Mouse (Mus musculus) MEL (cell line): ENCODE data around the gene Hnrnph1. TPM values are rescaled to one million over a fixed set of nuclear protein-coding genes. Genes with fewer than 3 reads are reported as not detected.

Experiments used
- DNase-seq: peaks from one replicate; pipeline ENCODE4 v3.0.0; 2011; ENCODE audit warnings: low read depth, low spot score
- H3K27ac ChIP-seq: 2 replicates; pipeline ENCODE4 v1.5.1; 2012; ENCODE audit warnings: low read depth, mild to moderate bottlenecking, control low read depth, low read length, moderate library complexity; ENCODE audit not compliant: control insufficient read depth
- H3K27me3 ChIP-seq, 2 experiments: fragments of 150-350 bp in 1 of 2; sonication (generic) in 1 of 2; 2 replicates each; pipeline ENCODE4 v1.6.1; 2012; ENCODE audit warnings: low read length in 2 of 2, mild to moderate bottlenecking in 2 of 2, improper control_type of control experiment in 1 of 2, moderate library complexity in 1 of 2; ENCODE audit not compliant: insufficient read depth in 2 of 2, control insufficient read depth in 1 of 2
- H3K36me3 ChIP-seq, 2 experiments: 2 replicates each; pipeline ENCODE4 v1.6.1; 2012 to 2014; ENCODE audit warnings: low read length in 2 of 2, improper control_type of control experiment in 1 of 2, inconsistent platforms in 1 of 2, mild to moderate bottlenecking in 1 of 2; ENCODE audit not compliant: insufficient read depth in 2 of 2, control insufficient read depth in 1 of 2
- H3K4me1 ChIP-seq, 2 experiments: fragments of 150-350 bp in 1 of 2; sonication (generic) in 1 of 2; 2 replicates each; pipeline ENCODE4 v1.6.1; 2012; ENCODE audit warnings: low read length in 2 of 2, improper control_type of control experiment in 1 of 2, mild to moderate bottlenecking in 1 of 2; ENCODE audit not compliant: insufficient read depth in 2 of 2, control insufficient read depth in 1 of 2
- H3K4me3 ChIP-seq, 2 experiments: fragments of 150-350 bp in 1 of 2; sonication (generic) in 1 of 2; 2 replicates each; pipeline ENCODE4 v1.5.1; 2012; ENCODE audit warnings: low read depth in 2 of 2, low read length in 2 of 2, mild to moderate bottlenecking in 2 of 2, moderate library complexity in 2 of 2, control low read depth in 1 of 2, improper control_type of control experiment in 1 of 2; ENCODE audit not compliant: control insufficient read depth in 1 of 2, insufficient read depth in 1 of 2
- H3K79me2 ChIP-seq: 2 replicates; pipeline ENCODE4 v1.6.1; 2012; ENCODE audit warnings: mild to moderate bottlenecking, low read length, moderate library complexity; ENCODE audit not compliant: control insufficient read depth, poor library complexity, insufficient read depth
- H3K9ac ChIP-seq: 2 replicates; pipeline ENCODE4 v1.6.1; 2012; ENCODE audit warnings: low read depth, mild to moderate bottlenecking, control low read depth, low read length, moderate library complexity; ENCODE audit not compliant: control insufficient read depth, poor library complexity, severe bottlenecking
- H3K9me3 ChIP-seq: fragments of 150-350 bp; sonication (generic); replicated peaks from 2 replicates; pipeline ENCODE4 v1.6.1; 2012; ENCODE audit warnings: mild to moderate bottlenecking, low read length, improper control_type of control experiment, moderate library complexity; ENCODE audit not compliant: insufficient read depth
- BHLHE40 ChIP-seq: IDR thresholded peaks from 2 replicates; pipeline ENCODE4 v1.6.1; 2012; ENCODE audit warnings: low read depth, mild to moderate bottlenecking, inconsistent platforms, low read length, improper control_type of control experiment, borderline replicate concordance
- CHD1 ChIP-seq: IDR thresholded peaks from 2 replicates; pipeline ENCODE4 v1.6.1; 2012; ENCODE audit warnings: low read depth, mild to moderate bottlenecking, inconsistent platforms, low read length, improper control_type of control experiment
- CHD2 ChIP-seq: IDR thresholded peaks from 2 replicates; pipeline ENCODE4 v1.6.1; 2011; ENCODE audit warnings: low read length, improper control_type of control experiment
- ELF1 ChIP-seq: IDR thresholded peaks from 2 replicates; pipeline ENCODE4 v1.6.1; 2014; ENCODE audit warnings: low read depth, mild to moderate bottlenecking, inconsistent platforms, low read length, improper control_type of control experiment, moderate library complexity
- EP300 ChIP-seq, 2 experiments: IDR thresholded peaks; 2 replicates each; pipeline ENCODE4 v1.6.1; 2011; ENCODE audit warnings: improper control_type of control experiment in 2 of 2, low read length in 2 of 2, low read depth in 1 of 2, mild to moderate bottlenecking in 1 of 2
- GABPA ChIP-seq: IDR thresholded peaks from 2 replicates; pipeline ENCODE4 v1.6.1; 2012; ENCODE audit warnings: low read depth, mild to moderate bottlenecking, inconsistent platforms, low read length, improper control_type of control experiment, moderate library complexity
- KAT2A ChIP-seq: conservative IDR thresholded peaks from 2 replicates; pipeline ENCODE4 v1.6.1; 2012; ENCODE audit warnings: low read depth, low read length, improper control_type of control experiment, inconsistent platforms
- MAFK ChIP-seq: IDR thresholded peaks from 2 replicates; pipeline ENCODE4 v1.6.1; 2011; ENCODE audit warnings: low read depth, mild to moderate bottlenecking, low read length, improper control_type of control experiment, borderline replicate concordance
- MYB ChIP-seq: IDR thresholded peaks from 2 replicates; pipeline ENCODE4 v1.6.1; 2011; ENCODE audit warnings: mild to moderate bottlenecking, low read depth, low read length, improper control_type of control experiment
- MYC ChIP-seq: IDR thresholded peaks from 2 replicates; pipeline ENCODE4 v1.6.1; 2011; ENCODE audit warnings: low read depth, mild to moderate bottlenecking, low read length, improper control_type of control experiment, moderate library complexity
- NRF1 ChIP-seq: IDR thresholded peaks from 2 replicates; pipeline ENCODE4 v1.6.1; 2014; ENCODE audit warnings: low read depth, mild to moderate bottlenecking, inconsistent platforms, low read length, improper control_type of control experiment, moderate library complexity; ENCODE audit not compliant: poor library complexity, insufficient read depth, severe bottlenecking
- POLR2A ChIP-seq, 2 experiments: IDR thresholded peaks; 2 replicates each; pipeline ENCODE4 v1.6.1; 2011 to 2012; ENCODE audit warnings: low read length in 2 of 2, mild to moderate bottlenecking in 2 of 2, control low read depth in 1 of 2, improper control_type of control experiment in 1 of 2, low read depth in 1 of 2, moderate library complexity in 1 of 2; ENCODE audit not compliant: control insufficient read depth in 1 of 2, insufficient read depth in 1 of 2, poor library complexity in 1 of 2
- POLR2AphosphoS2 ChIP-seq: IDR thresholded peaks from 2 replicates; pipeline ENCODE4 v1.6.1; 2011; ENCODE audit warnings: low read length, improper control_type of control experiment
- RCOR1 ChIP-seq: IDR thresholded peaks from 2 replicates; pipeline ENCODE4 v1.6.1; 2012; ENCODE audit warnings: low read depth, mild to moderate bottlenecking, inconsistent platforms, low read length, improper control_type of control experiment
- SMC3 ChIP-seq: IDR thresholded peaks from 2 replicates; pipeline ENCODE4 v1.6.1; 2011; ENCODE audit warnings: low read depth, low read length, improper control_type of control experiment
- TBP ChIP-seq: IDR thresholded peaks from 2 replicates; pipeline ENCODE4 v1.8.0; 2011; ENCODE audit warnings: low read depth, low read length, improper control_type of control experiment
- USF1 ChIP-seq: IDR thresholded peaks from 2 replicates; pipeline ENCODE4 v1.6.1; 2014; ENCODE audit warnings: low read depth, mild to moderate bottlenecking, inconsistent platforms, low read length, improper control_type of control experiment, moderate library complexity
- ZC3H11A ChIP-seq: IDR thresholded peaks from 2 replicates; pipeline ENCODE4 v1.6.1; 2012; ENCODE audit warnings: low read depth, mild to moderate bottlenecking, inconsistent platforms, low read length, improper control_type of control experiment
- ZMIZ1 ChIP-seq: IDR thresholded peaks from 2 replicates; pipeline ENCODE4 v1.6.1; 2012; ENCODE audit warnings: low read depth, mild to moderate bottlenecking, inconsistent platforms, low read length, improper control_type of control experiment, moderate library complexity
- polyA plus RNA-seq, 2 experiments: library from polyadenylated mRNA; stranded (reverse) in 1 of 2; unstranded in 1 of 2; fragments of >175 nt in 1 of 2; fragments of >200 nt in 1 of 2; gene quantifications; 2 replicates each; pipeline versions ENCODE4 v1.2.1 to v1.2.4; 2012; ENCODE audit warnings: low replicate concordance in 2 of 2, low read depth in 1 of 2; ENCODE audit not compliant: insufficient read length in 2 of 2, insufficient read depth in 1 of 2, missing spikeins in 1 of 2
- total RNA-seq: library from RNA; depleted of rRNA; stranded (reverse); fragments of 300-350 nt; gene quantifications from 2 replicates; pipeline ENCODE4 v1.2.3, GENCODE M21; 2012

Hnrnph1 gene
- total and polyA plus RNA-seq, 3 experiments: 227 to 552 (median 425) TPM

DNA sequence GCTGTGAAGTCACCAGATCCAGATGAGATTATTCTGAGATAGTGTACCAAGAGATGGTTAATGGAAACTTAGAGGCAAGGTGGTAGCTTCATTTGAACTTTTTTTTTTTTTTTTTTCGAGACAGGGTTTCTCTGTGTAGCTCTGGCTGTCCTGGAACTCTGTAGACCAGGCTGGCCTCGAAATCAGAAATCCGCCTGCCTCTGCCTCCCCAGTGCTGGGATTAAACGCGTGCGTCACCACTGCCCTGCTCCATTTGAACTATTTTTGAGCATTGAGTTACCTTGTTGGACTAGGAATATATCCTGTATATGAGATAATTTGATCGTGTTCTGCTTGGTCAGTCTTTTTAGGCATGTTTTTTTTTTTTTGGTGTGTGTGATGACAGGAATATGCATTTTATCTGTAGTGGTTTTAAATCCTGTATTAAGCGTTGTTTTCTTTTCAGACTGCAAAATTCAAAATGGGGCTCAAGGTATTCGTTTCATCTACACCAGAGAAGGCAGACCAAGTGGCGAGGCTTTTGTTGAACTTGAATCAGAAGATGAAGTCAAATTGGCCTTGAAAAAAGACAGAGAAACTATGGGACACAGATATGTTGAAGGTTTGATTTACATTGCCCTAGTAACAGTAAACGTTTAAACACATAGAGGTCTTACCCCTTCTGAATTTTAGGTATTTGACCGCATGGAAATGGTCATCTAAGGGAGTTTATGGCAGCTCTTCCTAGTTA is 2.4 kb downstream of the Hnrnph1 start:
- TF ChIP-seq EP300 (IDR thresholded peaks at IDR 0.05; ENCODE audit: low read depth in 1 of 2, low read length in 2 of 2) (no peak), BHLHE40 (no peak), MAFK (no peak), ELF1 (no peak), POLR2A (IDR thresholded peaks at IDR 0.05; ENCODE audit: control insufficient read depth in 1 of 2, insufficient read depth in 1 of 2, low read depth in 1 of 2, low read length in 2 of 2, poor library complexity in 1 of 2) (no peak; a peak in 1 of 4 replicates), ZMIZ1 (no peak), ZC3H11A (no peak), KAT2A (no peak), POLR2AphosphoS2 (no peak), MYC (no peak), SMC3 (no peak), MYB (no peak)
- H3K27ac ChIP-seq: no peak overlapping the region
- peaks cover 42 to 56% of the 10 kb centered on the region in 2 experiments for H3K36me3 ChIP-seq

DNA sequence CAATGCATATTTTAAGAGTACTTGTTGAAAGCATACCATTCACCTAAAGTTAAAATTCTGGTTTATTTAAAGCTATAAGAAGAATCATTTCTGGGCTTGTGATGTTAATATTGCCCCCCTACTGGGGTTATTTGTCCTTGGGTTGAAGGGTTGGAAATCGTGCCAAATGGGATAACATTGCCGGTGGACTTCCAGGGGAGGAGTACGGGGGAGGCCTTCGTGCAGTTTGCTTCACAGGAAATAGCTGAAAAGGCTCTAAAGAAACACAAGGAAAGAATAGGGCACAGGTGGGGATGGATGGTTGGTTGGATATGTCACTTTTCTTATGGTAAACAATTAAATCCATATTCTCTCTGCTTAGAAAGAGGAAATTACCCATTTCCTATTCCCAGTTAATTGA is 4.5 kb downstream of the Hnrnph1 start:
- Histone ChIP-seq H3K79me2 (peaks cover 33% of the 10 kb centered on the region), H3K36me3 (peaks cover 42 to 70% of the 10 kb centered on the region in 2 experiments), H3K4me1 (peaks cover 0 to 7% of the 10 kb centered on the region in 2 experiments; a peak in 3 of 4 replicates), H3K9ac (0 out of 2 replicates have a peak overlapping the region, but pooled peaks have one; percentile 3), H3K27ac (no peak overlapping the region), H3K4me3 (no peak overlapping the region; a peak in 1 of 4 replicates), H3K27me3 (no peaks in the 10 kb centered on the region), H3K9me3 (no peaks in the 10 kb centered on the region)
- TF ChIP-seq CHD1 (0 out of 2 replicates have a peak, but pooled peaks have one; percentile 9), MYB (no peak), POLR2AphosphoS2 (peak; percentile 4; the same call in 1 of the 2 replicates)
- DNase-seq: no peak

More for the DNA sequence above, 2.4 kb downstream of the Hnrnph1 start:
- peaks cover 0 to 15% of the 10 kb centered on the region in 2 experiments; a peak in 3 of 4 replicates for H3K4me1 ChIP-seq
- no peaks in the 10 kb centered on the region for H3K27me3 ChIP-seq
- H3K4me3 ChIP-seq: peak overlapping the region; percentile 62 to 93
- peaks cover 31% of the 10 kb centered on the region for H3K79me2 ChIP-seq
- H3K9me3 ChIP-seq: no peaks in the 10 kb centered on the region
- peak; percentile 34 for DNase-seq
- peak overlapping the region; percentile 98 for H3K9ac ChIP-seq

DNA sequence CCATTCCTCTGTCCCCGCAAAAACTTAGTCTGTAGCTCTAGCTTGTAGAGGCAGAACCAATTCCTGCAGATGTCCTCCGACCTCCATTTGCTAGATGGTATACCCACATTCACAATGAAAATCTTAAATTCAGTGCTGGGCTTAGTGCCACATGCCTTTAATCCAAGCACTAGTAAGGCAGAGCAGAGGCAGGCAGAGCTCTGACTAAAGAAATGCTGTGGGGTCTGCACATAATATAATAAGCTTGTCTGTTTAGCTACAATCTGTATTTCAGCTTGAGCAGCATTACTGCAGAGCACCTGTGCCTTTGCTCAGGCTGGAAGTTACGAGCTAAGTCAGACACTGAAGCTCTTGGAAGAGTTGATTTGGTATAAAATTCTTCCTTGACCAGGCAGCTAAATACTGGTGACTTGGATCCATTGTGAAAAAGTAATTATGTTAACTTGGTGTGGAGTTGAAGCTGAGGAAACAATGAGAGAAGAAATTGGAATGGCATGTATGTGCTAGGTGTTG is 10.4 kb downstream of the Hnrnph1 start:
- Histone ChIP-seq H3K9ac (no peak overlapping the region), H3K9me3 (no peaks in the 10 kb centered on the region), H3K4me1 (no peaks in the 10 kb centered on the region; a peak in 1 of 4 replicates), H3K79me2 (peaks cover 1% of the 10 kb centered on the region; the same call in 1 of the 2 replicates), H3K36me3 (peaks cover 20 to 37% of the 10 kb centered on the region in 2 experiments), H3K27ac (no peak overlapping the region), H3K27me3 (no peaks in the 10 kb centered on the region), H3K4me3 (no peak overlapping the region)
- peak; percentile 39 for DNase-seq
- TF ChIP-seq BHLHE40 (no peak), ZC3H11A (no peak), USF1 (no peak), TBP (no peak), NRF1 (no peak), POLR2AphosphoS2 (peak; percentile 98), RCOR1 (no peak), ZMIZ1 (peak; percentile 60; the same call in 1 of the 2 replicates), CHD2 (peak; percentile 56), POLR2A (IDR thresholded peaks at IDR 0.05; ENCODE audit: control insufficient read depth in 1 of 2, insufficient read depth in 1 of 2, low read depth in 1 of 2, low read length in 2 of 2, poor library complexity in 1 of 2) (peak in 1 of 2 experiments; percentile 62; a peak in 2 of 4 replicates), EP300 (IDR thresholded peaks at IDR 0.05; ENCODE audit: low read depth in 1 of 2, low read length in 2 of 2) (no peak), KAT2A (no peak), GABPA (no peak), SMC3 (peak; percentile 4; the same call in 1 of the 2 replicates)
